Mouse (Mus musculus) C2C12 (cell line): ENCODE measurements around the gene Gm7257.

Experiments used
- CTCF ChIP-seq: IDR thresholded peaks from one replicate; pipeline ENCODE4 v1.5.1; 2011; ENCODE audit not compliant: control insufficient read depth, insufficient read depth, insufficient read length
- MYOD1 ChIP-seq: IDR thresholded peaks from one replicate; pipeline ENCODE4 v1.6.1; 2011; ENCODE audit warnings: low read depth; ENCODE audit not compliant: control insufficient read depth, insufficient read length

- no peak for TF ChIP-seq CTCF
- no peak for TF ChIP-seq MYOD1
Measured at GRCm38 (mm10) chr9:36402991-36403390, 28.7 kb upstream of the Gm7257 start.
